Mouse (Mus musculus) forebrain, embryonic 13.5 days (tissue): ENCODE results near the gene Gm10647. TPM values are rescaled to one million over a fixed set of nuclear protein-coding genes. Genes with fewer than 3 reads are reported as not detected.
"Not testable (repeated sequence)": the region's sequence is repeated elsewhere in the genome, so short reads cannot be mapped to it uniquely, and the experiment has no call there.

Source experiments
- ATAC-seq: fragments of 200-750 bp; cut with Nextera tagmentation; 2 replicates; pipeline ENCODE4 v1.8.0; 2017
- H3K27ac ChIP-seq: fragments of 300-500 bp; sonication (generic); 2 replicates; pipeline ENCODE4 v1.5.1; 2015; ENCODE audit warnings: inconsistent platforms, mild to moderate bottlenecking, moderate library complexity
- H3K27me3 ChIP-seq: fragments of 300-500 bp; sonication (generic); 2 replicates; pipeline ENCODE4 v1.6.1; 2015; ENCODE audit warnings: mild to moderate bottlenecking, inconsistent platforms
- H3K36me3 ChIP-seq: fragments of 300-500 bp; sonication (generic); 2 replicates; pipeline ENCODE4 v1.6.1; 2015; ENCODE audit warnings: mild to moderate bottlenecking, inconsistent platforms; ENCODE audit not compliant: poor library complexity, severe bottlenecking
- H3K4me1 ChIP-seq: fragments of 300-500 bp; sonication (generic); 2 replicates; pipeline ENCODE4 v1.6.1; 2015; ENCODE audit warnings: inconsistent platforms
- H3K4me2 ChIP-seq: fragments of 300-500 bp; sonication (generic); 2 replicates; pipeline ENCODE4 v1.6.1; 2015; ENCODE audit warnings: inconsistent platforms, mild to moderate bottlenecking, moderate library complexity
- H3K4me3 ChIP-seq: fragments of 300-500 bp; sonication (generic); 2 replicates; pipeline ENCODE4 v1.5.1; 2015; ENCODE audit warnings: mild to moderate bottlenecking, inconsistent platforms
- H3K9ac ChIP-seq: fragments of 300-500 bp; sonication (generic); 2 replicates; pipeline ENCODE4 v1.6.1; 2015; ENCODE audit warnings: mild to moderate bottlenecking, inconsistent platforms
- H3K9me3 ChIP-seq: fragments of 300-500 bp; sonication (generic); replicated peaks from 2 replicates; pipeline ENCODE4 v1.6.1; 2016; ENCODE audit warnings: inconsistent platforms
- WGBS: fragments of 180-500 bp; shearing (Covaris S2); methylation state at CpG from one replicate; pipeline ENCODE4 v1.1.7; 2015; 5-methylcytosine and 5-hydroxymethylcytosine counted together
- polyA plus RNA-seq: library from polyadenylated mRNA; unstranded; fragments of >200 nt; fragmentation: Nextera tagmentation; extraction: Ambion mirVana; gene quantifications from 2 replicates; pipeline ENCODE4 v1.2.1, GENCODE M21; 2015

Gene Gm10647
- polyA plus RNA-seq, 1 experiment from 2014 or later = 0.22 TPM

- H3K4me2 ChIP-seq = peak overlapping the region; percentile 58
- peak overlapping the region; percentile 54; the same call in 1 of the 2 replicates for H3K9ac ChIP-seq
- not testable (repeated sequence) for H3K4me1 ChIP-seq, H3K27ac ChIP-seq, H3K9me3 ChIP-seq, H3K36me3 ChIP-seq, ATAC-seq
- H3K4me3 ChIP-seq = peak overlapping the region; percentile 33
- under 1% methylated on average over 30 of the region's 37 CpGs for WGBS
- H3K27me3 ChIP-seq = peaks cover 31% of the 10 kb centered on the region
Measured at GRCm38 (mm10) chr9:66805951-66806350, 9.1 kb downstream of the Gm10647 start.

- Histone ChIP-seq H3K9me3 (no peaks in the 10 kb centered on the region), H3K27ac (no peak overlapping the region), H3K9ac (no peak overlapping the region), H3K4me1 (no peaks in the 10 kb centered on the region), H3K4me3 (no peak overlapping the region), H3K27me3 (no peaks in the 10 kb centered on the region), H3K36me3 (no peaks in the 10 kb centered on the region), H3K4me2 (no peak overlapping the region)
- ATAC-seq = no peak
- WGBS = 7% methylated on average over 2 of the region's 2 CpGs
Measured at GRCm38 (mm10) chr9:66813392-66813791, 16.6 kb downstream of the Gm10647 start.

- H3K9me3 ChIP-seq = no peaks in the 10 kb centered on the region
- no peaks in the 10 kb centered on the region for H3K36me3 ChIP-seq
- no peak for ATAC-seq
- H3K4me3 ChIP-seq = no peak overlapping the region
- H3K27ac ChIP-seq = no peak overlapping the region
- H3K4me2 ChIP-seq = no peak overlapping the region
- H3K27me3 ChIP-seq = no peaks in the 10 kb centered on the region
- 87% methylated on average over 5 of the region's 5 CpGs for WGBS
- no peaks in the 10 kb centered on the region for H3K4me1 ChIP-seq
- no peak overlapping the region for H3K9ac ChIP-seq
Measured at GRCm38 (mm10) chr9:66820996-66821395, 24.2 kb downstream of the Gm10647 start.

- H3K4me2 ChIP-seq, H3K4me3 ChIP-seq, H3K36me3 ChIP-seq, H3K9ac ChIP-seq, H3K27ac ChIP-seq, H3K4me1 ChIP-seq, ATAC-seq, H3K27me3 ChIP-seq, H3K9me3 ChIP-seq: not testable (repeated sequence)
- WGBS = 60% methylated on average over 1 of the region's 5 CpGs
Measured at GRCm38 (mm10) chr9:66822255-66822654, 25.4 kb downstream of the Gm10647 start.

- no peak for ATAC-seq
- no peaks in the 10 kb centered on the region for H3K9me3 ChIP-seq
- no peaks in the 10 kb centered on the region for H3K4me1 ChIP-seq
- H3K36me3 ChIP-seq = no peaks in the 10 kb centered on the region
- no peak overlapping the region for H3K9ac ChIP-seq
- H3K4me3 ChIP-seq = no peak overlapping the region
- H3K27ac ChIP-seq = no peak overlapping the region
- WGBS = 36% methylated on average over 1 of the region's 1 CpGs
- no peaks in the 10 kb centered on the region for H3K27me3 ChIP-seq
- no peak overlapping the region for H3K4me2 ChIP-seq
Measured at GRCm38 (mm10) chr9:66825990-66826389, 29.2 kb downstream of the Gm10647 start.

GRCm38 (mm10) chr9:66832366-66832908 is 35.6 kb downstream of the Gm10647 start:
- peaks cover 14% of the 10 kb centered on the region for H3K27me3 ChIP-seq
- H3K4me1 ChIP-seq = peaks cover 7% of the 10 kb centered on the region
- no peak overlapping the region for H3K4me2 ChIP-seq
- WGBS = 71% methylated on average over 4 of the region's 4 CpGs
- no peak overlapping the region for H3K9ac ChIP-seq
- H3K27ac ChIP-seq = no peak overlapping the region
- H3K4me3 ChIP-seq = no peak overlapping the region
- ATAC-seq = no peak
- no peaks in the 10 kb centered on the region for H3K9me3 ChIP-seq
- H3K36me3 ChIP-seq = no peaks in the 10 kb centered on the region

- Histone ChIP-seq H3K27me3 (peaks cover 14% of the 10 kb centered on the region), H3K36me3 (no peaks in the 10 kb centered on the region), H3K4me2 (peak overlapping the region; percentile 87), H3K27ac (no peak overlapping the region), H3K4me1 (peaks cover 7% of the 10 kb centered on the region), H3K4me3 (peak overlapping the region; percentile 56), H3K9me3 (no peaks in the 10 kb centered on the region), H3K9ac (peak overlapping the region; percentile 60; the same call in 1 of the 2 replicates)
- 16% methylated on average over 7 of the region's 7 CpGs for WGBS
- ATAC-seq = no peak
Measured at GRCm38 (mm10) chr9:66833851-66834250, 37.0 kb downstream of the Gm10647 start.

- peak within 1 kb of the TSS; percentile 87 for H3K4me2 ChIP-seq
- H3K4me3 ChIP-seq = peak within 1 kb of the TSS; percentile 56
- H3K27me3 ChIP-seq = peaks cover 14% of the 10 kb centered on the region
- peak; percentile 100 for ATAC-seq
- peak within 1 kb of the TSS; percentile 60 for H3K9ac ChIP-seq
- no peaks in the 10 kb centered on the region for H3K9me3 ChIP-seq
- H3K27ac ChIP-seq = no peak within 1 kb of the TSS
- under 1% methylated on average over 58 of the region's 58 CpGs for WGBS
- peaks cover 7% of the 10 kb centered on the region for H3K4me1 ChIP-seq
- no peaks in the 10 kb centered on the region for H3K36me3 ChIP-seq
Measured at GRCm38 (mm10) chr9:66834318-66835096, 37.7 kb downstream of the Gm10647 start, which contains the start of gene Aph1c. Aph1c (minus strand) TSS chr9:66834726.

- WGBS = 2% methylated on average over 24 of the region's 24 CpGs
- H3K27ac ChIP-seq = no peak overlapping the region
- peak; percentile 83 for ATAC-seq
Measured at GRCm38 (mm10) chr9:66835097-66835480, 38.2 kb downstream of the Gm10647 start.

GRCm38 (mm10) chr9:66846822-66847221 is 50.0 kb downstream of the Gm10647 start:
- Histone ChIP-seq H3K9ac (no peak overlapping the region), H3K4me2 (no peak overlapping the region), H3K4me3 (no peak overlapping the region), H3K4me1 (no peaks in the 10 kb centered on the region), H3K27me3 (no peaks in the 10 kb centered on the region), H3K9me3 (no peaks in the 10 kb centered on the region), H3K27ac (no peak overlapping the region), H3K36me3 (peaks cover 30% of the 10 kb centered on the region)
- ATAC-seq = no peak
- 92% methylated on average over 5 of the region's 5 CpGs for WGBS

More at GRCm38 (mm10) chr9:66835097-66835480, 38.2 kb downstream of the Gm10647 start:
- Histone ChIP-seq H3K4me3 (peak overlapping the region; percentile 56), H3K27me3 (peaks cover 14% of the 10 kb centered on the region), H3K4me1 (peaks cover 7% of the 10 kb centered on the region), H3K9ac (peak overlapping the region; percentile 56), H3K9me3 (no peaks in the 10 kb centered on the region), H3K36me3 (no peaks in the 10 kb centered on the region), H3K4me2 (peak overlapping the region; percentile 87)
